Mouse (Mus musculus) hematopoietic stem cell, adult 5-6 weeks (primary cell): ENCODE data around the gene Nfkbib. TPM values are rescaled to one million over a fixed set of nuclear protein-coding genes. Genes with fewer than 3 reads are reported as not detected.

Experiments
- ATAC-seq, 2 experiments: fragments of 125-278 bp in 1 of 2; replicated peaks in 1 of 2; 2 replicates each; pipeline ENCODE4 v1.8.0; 2016 to 2017; ENCODE audit warnings: inconsistent platforms in 2 of 2, mild to moderate bottlenecking in 2 of 2, moderate number of reproducible peaks in 2 of 2, low read depth in 1 of 2, moderate TSS enrichment in 1 of 2; ENCODE audit not compliant: low FRiP score in 2 of 2, poor library complexity in 2 of 2, severe bottlenecking in 2 of 2, insufficient read depth in 1 of 2, low TSS enrichment in 1 of 2
- total RNA-seq: library from RNA; stranded (forward); fragments of 172-1452, 232-1000 nt; gene quantifications from 2 replicates; pipeline ENCODE4 v1.2.3, GENCODE M21; 2017

Nfkbib gene
- total RNA-seq, 1 experiment from 2014 or later, result 12.4 TPM

DNA sequence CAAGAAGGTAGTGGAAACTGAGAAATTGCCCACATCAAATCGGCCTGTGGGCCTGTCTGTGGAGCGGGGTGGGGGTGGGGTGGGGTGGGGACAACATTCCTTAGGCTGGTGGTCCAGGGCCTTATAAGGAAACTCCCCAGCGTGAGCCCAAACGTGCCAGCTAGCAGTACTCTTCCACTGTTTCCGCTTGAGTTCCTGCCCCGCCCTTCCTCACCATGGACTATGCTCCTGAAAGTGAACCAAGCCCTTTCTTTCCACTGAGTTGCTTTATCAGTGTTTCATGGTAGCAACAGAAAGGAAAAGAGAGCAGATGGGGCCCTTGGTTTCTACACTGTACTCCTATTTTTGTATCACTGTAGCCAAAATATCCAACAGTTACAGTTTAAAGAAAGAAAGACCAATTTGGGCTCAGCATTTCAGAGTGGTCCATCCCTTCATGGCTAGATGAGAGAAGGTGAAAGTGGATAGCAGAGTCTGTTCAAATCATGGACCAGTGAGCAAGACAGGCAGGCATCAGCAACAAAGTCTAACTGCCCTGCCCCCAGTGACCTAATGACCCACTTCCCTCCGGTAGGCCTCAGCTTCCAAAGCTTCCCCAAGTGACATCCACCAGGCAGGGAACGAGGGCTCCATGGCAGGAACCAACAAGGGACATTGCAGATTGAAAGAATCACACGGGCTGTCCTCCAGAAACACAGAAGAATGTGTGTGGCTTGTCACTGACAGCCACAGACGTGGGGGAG lies 35.7 kb upstream of the Nfkbib start:
- peak in 1 of 2 experiments; percentile 19; a peak in 1 of 4 replicates for ATAC-seq

DNA sequence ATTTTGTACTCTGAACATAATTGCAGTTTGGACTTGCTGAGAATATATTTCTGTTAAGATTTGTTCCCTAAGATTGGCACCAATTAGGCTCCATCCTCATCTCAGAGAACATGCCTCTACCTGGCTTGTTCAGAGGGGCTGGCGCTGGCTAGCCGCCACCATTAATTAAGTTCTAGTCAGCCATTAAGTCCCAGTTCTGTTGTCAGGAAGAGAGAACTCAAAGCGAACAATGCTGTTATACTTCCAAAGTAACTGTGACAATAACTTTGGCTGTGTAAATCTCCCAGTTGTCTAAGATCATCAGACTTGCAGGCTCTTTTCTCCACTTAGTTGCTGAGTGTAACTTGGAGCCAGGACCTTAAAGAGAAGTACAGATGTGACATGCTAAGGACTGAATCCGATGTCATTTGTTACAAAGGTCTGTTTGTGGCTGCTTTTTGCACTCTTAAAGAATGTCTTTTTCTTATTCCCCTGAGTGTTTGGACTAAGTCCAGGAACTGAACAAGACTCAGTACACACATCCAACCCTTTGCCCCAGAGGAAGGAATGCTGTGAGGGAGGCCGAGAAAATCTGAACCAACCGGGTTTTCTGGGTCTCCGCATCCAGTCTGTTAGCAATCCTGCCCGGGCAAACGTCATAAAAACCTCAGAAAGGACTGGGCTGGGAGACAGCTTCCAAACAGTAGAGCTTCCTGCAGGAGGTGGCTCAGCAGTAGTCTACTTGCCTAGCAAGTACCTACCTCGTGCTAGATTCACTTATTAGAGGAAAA lies 34.8 kb upstream of the Nfkbib start:
- ATAC-seq, result peak in 1 of 2 experiments; percentile 18; a peak in 1 of 4 replicates

DNA sequence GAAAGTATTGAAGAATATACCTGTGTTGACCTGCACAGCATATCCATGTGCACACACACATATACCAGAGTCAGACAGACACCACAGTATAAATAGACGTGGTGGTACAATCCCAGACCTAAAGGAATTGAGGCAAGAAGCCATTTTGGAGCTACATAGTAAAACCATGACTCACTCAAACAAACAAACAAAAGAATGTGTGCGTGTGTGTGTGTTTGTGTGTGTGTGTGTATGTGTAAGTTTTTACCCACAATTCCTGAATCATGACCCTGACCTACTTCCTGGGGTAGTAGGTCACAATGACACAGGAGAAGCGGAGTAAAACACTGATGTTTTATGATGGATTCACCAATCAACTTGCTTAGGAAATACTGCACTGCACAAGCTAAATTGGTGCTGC lies 34.1 kb upstream of the Nfkbib start:
- no peak for ATAC-seq

DNA sequence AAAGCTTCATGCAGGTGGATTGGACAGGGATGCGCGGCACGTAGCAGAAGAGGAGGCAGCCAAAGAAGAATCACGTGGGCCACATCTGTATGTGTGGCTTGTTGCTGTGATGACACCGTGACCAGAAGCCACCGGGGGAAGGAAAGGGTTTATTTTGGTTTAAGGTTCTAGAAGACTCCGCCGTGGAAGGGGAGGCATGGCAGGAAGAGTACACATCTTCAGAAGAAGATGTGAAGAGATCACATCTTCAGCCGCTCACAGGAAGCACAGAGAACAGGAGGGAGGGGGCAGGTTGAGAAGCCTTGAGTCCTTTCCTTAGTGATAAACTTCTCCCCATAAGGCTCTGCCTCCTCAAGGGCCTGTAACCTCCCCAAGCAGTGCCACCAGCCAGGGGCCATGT lies 32.7 kb upstream of the Nfkbib start:
- ATAC-seq, result no peak

DNA sequence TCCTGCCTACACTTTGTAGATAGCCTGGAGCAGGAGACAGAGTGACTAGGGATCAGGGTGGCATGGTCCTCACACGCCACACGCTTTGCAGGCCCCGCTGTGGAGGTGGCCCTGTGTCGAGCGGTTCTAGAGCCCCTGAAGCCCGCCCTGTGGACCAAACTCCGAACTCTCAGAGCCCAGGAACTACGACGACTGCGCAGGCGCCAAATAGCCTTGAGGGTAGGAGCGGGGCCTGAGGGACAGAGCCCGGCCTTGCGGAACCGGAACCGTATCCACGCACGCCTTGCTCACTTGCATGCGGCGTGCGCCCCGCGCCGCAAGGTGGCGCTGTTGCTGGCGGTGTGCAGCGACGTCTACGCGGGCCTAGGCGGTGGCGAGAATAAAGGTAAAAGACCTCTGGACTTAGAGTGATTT lies 29.3 kb upstream of the Nfkbib start:
- peak; percentile 78 to 82 for ATAC-seq

DNA sequence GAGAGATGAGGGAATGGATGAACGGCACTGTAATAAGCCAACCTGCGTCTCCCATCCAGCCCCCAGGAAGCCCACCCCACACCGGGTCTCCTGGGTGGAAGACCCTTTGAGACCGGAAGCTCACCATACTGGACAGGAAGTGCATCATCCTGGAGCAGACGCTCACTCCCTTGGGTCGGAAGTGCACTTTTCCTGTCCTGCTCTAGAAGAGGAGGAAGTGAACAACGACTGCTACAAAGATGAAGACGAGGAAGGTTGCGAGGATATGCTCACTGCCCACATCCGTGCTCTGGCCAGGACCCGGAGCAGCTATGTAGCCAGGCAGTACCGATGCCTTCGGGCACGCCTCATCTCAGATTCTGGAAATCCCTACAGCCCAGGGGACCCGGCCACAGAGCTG lies 28.5 kb upstream of the Nfkbib start:
- ATAC-seq, result peak; percentile 43 to 72

DNA sequence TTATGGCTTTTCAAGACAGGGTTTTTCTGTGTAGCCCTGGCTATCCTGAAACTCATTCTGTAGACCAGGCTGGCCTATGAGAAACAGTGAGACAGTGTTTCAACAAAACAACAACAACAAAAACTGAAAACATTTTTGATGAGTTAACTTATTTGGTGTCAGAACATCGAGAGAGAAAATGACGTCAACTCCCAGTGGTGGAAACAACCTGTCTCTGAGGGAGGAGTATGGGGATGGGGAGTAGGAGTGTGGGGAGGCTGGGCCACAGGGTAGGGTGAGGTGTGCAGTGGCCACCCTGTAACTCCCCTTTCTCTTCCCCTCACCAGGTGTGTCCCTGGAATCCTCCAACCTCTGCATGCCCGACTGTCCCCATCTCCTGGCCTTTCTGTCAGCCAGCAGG lies 27.2 kb upstream of the Nfkbib start:
- no peak for ATAC-seq

DNA sequence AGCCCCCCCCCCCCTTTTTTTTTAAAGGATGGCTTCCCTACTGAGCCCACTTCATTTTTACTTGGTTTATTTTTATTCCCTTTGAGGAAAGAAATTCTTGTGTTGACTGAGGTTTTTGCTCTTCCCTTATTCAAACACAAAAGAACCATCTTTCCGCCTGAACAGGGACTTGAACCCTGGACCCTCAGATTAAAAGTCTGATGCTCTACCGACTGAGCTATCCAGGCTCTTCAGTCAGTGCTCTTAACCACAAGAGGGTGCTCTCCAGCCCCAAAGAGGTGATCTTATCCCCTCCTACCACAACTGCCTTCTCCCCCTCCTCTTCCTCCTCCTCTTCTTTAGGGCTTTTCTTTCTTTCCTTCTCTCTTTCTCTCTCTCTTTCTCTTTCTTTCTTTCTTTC lies 26.5 kb upstream of the Nfkbib start:
- ATAC-seq, result no peak

DNA sequence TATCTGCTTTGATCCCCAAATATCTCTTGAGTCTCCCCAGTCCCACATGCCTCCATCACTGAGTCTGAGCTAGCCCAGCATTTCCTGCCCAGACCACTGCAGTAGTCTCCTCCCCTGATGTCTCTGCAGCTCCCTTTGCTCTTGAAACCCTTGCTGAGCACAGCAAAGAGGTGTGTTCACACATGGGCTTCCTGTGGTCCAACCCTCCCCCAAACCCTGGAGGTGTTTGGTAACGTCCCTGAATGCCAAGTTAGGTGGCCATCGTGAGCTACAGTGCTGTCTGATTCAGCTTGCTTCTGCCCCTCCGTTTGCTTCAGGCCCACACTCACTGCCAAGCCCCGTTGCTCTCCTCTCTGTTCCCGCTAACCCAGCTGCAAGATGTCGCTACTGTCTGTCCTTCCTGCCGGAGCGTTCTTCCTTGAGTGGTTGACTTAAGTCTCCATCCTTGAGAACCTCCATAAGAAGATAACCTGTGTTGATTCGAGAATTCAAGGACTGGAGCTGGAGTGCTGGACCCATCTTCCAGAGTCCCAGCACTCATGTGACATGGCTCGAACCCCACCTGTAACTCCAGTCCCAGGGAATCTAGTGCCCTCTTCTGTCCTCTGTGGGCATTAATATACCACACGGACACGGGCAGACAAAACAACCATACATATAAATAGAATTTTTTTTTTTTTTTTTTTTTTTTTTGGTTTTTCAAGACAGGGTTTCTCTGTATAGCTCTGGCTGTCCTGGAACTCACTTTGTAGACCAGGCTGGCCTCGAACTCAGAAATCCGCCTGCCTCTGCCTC lies 25.3 kb upstream of the Nfkbib start:
- no peak for ATAC-seq

DNA sequence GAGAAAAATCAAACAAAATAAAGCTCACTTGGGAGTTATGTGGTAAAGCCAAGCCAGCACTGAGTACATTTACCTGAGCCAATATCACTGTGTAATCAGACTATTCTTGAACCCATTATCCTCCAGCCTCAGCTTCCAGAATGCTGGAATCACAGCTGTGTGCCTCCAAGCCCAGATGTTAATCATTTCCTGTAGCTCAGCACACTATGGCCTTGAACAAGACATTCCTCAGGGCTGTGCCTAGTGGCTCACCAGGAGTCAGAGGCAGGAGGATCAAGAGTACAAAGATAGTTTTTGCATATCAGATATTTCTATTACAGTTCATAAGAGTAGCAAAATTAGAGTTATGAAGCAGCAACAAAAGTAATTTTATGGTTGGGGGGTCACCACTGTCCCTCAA lies 24.4 kb upstream of the Nfkbib start:
- no peak for ATAC-seq

DNA sequence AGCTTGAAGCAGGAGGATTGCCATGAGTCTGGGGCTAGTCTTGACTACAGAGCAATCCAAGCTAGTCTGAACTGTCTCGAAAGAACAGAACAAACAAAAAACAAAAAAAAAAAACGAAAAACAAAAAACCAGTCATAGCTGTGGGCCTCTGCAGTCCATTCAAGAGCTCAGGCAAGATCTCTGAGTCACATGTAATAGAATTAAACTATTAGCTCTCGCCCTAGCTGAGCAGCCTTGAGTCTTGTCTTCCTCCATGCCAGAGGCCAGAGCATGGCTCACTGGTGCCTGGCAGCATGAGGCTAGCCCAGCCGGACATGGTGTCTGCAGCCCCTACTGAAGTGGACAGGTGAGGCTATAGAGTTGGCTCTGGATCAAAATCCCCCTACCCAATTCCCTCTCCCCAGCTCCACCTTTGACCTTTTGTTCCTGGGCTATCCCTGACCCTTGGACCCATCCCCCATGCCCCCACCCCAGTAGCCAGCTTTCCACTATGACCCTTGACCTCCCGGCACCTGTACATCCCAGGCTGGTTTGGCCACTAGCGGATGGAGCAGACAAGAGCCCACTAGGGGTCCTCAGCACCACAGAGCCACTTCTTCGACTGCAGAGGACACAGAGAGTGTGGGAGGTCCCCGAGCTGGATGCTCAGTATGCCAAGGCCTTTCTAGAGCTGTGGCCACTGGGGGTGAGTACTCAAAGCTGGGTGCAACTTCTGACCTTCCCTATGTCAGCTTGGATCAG lies 22.9 kb upstream of the Nfkbib start:
- ATAC-seq, result no peak

DNA sequence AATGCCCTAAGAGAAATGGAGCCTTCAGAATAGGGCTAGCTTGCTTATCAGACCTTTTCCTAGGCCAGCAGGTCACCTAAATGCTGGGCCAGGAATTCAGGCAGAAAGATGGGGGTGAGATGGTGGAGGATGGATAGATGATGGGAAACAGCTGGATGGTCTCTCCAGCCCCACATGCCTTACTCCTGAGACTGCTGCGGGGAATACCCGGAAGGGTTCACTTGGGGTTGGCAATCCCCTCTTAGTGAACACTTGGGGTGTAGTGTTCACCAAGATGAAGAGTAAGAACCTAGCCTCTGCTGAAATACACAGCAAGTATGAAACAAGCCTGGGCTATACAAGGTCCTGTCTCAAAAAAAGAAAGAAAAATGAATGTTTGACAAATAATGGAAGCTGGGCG lies 21.9 kb upstream of the Nfkbib start:
- ATAC-seq, result no peak

DNA sequence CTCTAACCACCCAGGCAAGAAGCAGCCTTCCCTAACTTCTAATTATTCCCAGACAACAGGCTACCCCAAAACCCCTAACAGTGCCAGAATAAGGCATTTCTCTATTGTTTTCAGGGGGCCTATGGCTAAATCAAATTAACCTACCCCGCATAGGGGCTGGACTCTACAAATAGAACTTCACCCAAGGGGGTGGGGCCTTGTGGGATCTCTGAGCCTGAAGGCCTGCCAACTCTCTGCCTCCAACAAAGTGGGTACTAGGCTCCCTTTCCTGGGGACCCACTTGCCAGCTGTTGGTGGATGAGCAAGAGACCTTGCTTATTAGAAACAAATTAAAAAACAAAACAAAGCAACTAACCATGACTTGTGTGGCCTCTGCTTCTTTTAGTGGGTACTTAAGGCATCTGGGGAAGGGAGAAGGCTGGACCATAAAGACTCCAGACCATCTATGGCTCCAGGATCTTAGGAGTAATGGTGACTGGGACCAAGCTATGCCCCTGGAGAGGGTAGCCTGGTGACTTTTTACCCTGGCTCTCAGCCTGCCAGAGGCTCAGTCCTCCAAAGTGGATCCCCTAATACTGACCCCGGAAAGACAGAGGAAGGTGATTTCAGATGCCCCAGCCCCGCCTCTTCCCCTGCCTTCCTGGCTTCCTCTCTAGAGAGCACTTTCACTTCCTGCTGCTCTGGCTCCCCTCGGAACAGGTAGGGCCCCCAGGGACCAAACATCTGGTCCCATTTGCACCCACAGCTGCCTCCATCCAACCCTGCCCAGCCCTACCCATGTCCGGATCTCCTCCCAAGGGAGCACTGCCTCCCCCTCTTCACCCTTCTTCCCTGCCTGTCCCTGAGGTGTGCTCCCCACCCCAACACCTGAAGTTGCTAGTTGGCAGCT lies 21.2 kb upstream of the Nfkbib start, which contains the start of gene Rinl:
TSS of gene Rinl (plus strand) at position 663 of the 889 bp plus-strand sequence.
- peak; percentile 29 to 61; a peak in 1 of 4 replicates for ATAC-seq

DNA sequence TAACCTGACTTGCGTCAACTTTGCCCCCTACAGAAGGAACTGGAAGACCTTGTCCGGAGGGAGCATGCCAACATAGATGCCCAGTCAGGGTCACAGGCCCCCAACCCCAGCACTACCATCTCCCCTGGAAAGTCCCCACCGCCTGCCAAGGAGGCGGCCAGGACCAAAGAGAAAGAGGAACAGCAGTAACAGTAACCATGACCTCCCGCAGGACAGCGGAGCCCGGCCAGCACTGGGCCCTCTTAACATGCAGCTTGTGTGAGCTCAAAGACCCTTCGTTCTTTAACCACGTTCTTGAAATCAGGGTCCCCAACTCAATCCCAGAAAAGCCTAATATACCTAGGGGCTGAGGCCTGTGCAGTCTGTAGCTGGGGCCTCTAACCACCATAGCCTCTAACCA lies 20.6 kb upstream of the Nfkbib start:
- 0 out of 4 replicates have a peak, but pooled peaks of 1 of the 2 experiments have one; percentile 20 for ATAC-seq

DNA sequence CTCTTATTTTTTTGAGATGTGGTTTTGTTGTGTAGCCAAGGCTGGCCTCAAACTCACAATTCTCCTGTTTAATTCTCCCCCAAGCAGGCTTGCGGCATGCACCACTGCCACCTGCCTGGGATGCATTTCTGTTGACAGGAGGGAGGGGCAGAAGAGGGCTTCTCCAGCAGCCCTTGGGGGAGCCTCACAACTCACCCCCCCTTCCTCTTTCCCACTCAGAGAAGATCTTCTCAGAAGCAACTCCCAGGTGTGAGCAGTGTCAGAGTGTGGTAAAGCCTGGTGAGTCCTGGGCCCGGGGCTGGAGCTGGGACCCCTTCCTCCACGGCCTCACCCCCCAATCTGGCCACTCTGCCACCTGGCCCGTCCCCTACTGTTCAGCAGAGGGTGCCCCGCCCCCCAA lies 17.8 kb upstream of the Nfkbib start:
- no peak for ATAC-seq

DNA sequence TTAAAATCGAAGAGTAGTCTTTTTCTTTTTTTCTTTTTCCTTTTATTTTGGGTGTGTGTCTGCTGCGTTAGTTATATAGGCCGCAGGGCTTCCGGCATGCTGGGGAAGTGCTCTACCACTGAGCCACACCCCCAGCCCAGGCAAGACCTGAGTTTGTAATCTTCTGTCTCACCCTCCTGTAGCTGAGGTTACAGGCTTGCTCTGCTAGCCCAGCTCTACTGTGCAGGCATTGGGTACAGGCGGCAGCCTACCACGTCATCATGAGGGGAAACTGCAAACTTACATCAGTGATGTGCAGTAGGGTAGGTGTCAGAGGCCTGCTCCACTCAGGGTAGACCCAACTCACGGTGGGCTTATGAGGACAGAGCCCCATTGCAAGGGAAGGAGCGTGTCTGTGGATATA lies 13.9 kb upstream of the Nfkbib start:
- peak; percentile 79 for ATAC-seq
